Mouse (Mus musculus) bone marrow, adult 2 months (tissue): ENCODE data around the gene Cep295.

Source experiments
- CTCF ChIP-seq: fragments of 200-500 bp; IDR thresholded peaks from 2 replicates; pipeline ENCODE4 v1.5.1; 2011; ENCODE audit warnings: low read length, control low read depth; ENCODE audit not compliant: control insufficient read depth, insufficient read depth
- POLR2A ChIP-seq: fragments of 200-500 bp; IDR thresholded peaks from 2 replicates; pipeline ENCODE4 v1.6.1; 2011; ENCODE audit warnings: low read depth, mild to moderate bottlenecking, control low read depth, low read length, borderline replicate concordance; ENCODE audit not compliant: control insufficient read depth

- TF ChIP-seq CTCF (no peak), POLR2A (no peak)
Measured at GRCm38 (mm10) chr9:15366260-15366659, 8.7 kb upstream of the Cep295 start.
